Mouse (Mus musculus) yolk sac, embryonic 10.5 days (tissue): ENCODE results near the gene Ash1l.

Experiments used
- DNase-seq: peaks from one replicate; pipeline ENCODE4 v3.0.0-alpha.2; 2017; ENCODE audit warnings: low spot score

The Ash1l gene

DNA sequence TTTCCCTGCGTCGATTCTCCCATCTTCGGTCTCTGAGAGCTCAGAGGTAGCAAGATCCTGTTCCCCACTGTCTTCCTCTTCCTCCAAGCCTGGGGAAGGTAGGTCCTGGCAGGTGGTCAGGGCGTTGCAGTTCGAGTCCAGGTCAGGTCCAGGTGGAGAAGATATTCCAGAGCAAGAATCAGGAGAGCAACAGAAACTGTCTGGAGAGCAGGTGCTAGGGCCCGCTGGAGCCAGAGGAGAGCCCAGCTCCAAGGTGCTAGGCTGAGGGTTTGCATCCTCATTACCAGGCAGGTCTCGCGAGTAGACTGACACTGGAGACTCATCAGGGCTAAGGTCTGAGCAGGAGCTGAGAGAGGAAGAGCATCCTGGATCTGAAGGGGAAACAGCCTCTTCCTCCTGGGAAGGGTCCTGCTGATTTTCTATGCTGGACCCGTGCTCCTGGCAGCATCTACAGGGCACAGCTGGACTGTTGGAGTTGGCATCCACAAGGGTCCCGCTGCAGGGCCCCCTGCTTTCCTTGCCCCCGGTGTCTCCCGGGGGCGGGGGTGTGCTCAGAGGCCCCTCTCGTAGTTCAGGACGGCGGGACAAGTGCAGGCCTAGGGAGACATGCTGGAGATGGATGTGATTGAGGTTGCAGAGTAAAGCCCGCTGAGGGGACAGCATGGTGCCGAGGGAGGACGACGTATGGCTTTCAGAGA, 141.5 kb downstream of the Ash1l start:
- peak; percentile 11 for DNase-seq

GRCm38 (mm10) chr3:89092509-89093090, 142.2 kb downstream of the Ash1l start:
- no peak for DNase-seq

DNA sequence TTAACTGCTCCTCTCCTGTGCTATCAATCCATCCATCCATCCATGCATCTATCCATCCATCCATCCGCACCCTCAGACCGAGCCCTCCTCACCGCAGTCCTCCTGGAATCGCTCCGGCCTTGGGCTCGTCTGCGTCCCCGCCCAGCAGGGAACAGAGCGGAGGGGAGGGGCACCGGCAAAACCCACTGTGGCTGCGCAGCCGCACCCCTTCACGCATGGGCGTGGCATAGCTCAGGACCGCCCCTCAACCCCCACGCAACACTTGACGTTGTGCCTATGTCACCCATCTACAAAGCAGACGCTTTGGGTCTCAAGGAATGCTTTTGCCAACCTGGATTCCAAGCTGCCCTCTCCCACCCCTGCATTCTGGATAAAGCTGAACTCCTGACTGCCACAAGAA, 142.8 kb downstream of the Ash1l start, which contains the start of gene Rusc1:
Gene Rusc1, minus strand, starts transcription at position 137 of the 400 bp plus-strand sequence.
- peak; percentile 68 for DNase-seq

- DNase-seq, result no peak
Measured at GRCm38 (mm10) chr3:89094021-89094420, 143.6 kb downstream of the Ash1l start.

DNA sequence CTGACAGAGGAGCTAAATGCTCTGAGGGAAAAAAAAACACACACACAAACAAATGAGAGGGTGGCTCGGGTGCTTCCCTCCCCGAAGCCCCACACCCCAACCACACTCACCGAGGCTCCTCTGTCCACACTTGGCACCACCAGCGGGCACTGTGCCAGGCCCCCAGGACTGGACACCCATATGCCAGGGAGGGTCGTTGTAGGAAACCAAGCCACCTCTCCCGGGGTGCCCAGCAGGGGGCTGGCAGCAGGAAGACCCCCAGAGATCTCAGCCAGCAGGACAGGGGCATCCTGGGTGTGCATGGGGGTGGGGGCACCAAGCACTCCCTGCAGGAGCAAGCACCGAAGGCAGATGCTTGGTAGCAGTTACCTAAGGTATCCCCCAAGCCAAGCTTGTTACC, 150.4 kb downstream of the Ash1l start, which contains the start of gene Gm43738:
Gene Gm43738, minus strand, starts transcription at position 289 of the 400 bp plus-strand sequence.
- no peak for DNase-seq

DNA sequence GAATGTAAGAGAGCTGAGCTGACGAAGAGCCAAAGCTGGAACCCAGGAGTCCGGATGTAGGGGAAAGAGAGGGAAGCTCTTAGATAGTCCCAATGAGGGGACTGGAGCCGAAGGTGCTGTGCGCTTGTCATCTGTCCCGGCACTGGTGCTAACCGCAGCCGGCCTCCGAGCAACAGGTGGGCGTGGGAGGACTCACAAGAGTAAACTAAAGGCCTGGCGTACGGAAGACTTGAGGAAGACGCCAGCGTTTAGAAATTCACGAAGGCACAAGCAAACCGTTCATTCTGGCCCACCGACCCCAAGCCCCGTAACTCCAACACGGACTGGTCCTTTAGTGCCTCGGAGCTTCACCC, 151.0 kb downstream of the Ash1l start:
- DNase-seq, result no peak

DNA sequence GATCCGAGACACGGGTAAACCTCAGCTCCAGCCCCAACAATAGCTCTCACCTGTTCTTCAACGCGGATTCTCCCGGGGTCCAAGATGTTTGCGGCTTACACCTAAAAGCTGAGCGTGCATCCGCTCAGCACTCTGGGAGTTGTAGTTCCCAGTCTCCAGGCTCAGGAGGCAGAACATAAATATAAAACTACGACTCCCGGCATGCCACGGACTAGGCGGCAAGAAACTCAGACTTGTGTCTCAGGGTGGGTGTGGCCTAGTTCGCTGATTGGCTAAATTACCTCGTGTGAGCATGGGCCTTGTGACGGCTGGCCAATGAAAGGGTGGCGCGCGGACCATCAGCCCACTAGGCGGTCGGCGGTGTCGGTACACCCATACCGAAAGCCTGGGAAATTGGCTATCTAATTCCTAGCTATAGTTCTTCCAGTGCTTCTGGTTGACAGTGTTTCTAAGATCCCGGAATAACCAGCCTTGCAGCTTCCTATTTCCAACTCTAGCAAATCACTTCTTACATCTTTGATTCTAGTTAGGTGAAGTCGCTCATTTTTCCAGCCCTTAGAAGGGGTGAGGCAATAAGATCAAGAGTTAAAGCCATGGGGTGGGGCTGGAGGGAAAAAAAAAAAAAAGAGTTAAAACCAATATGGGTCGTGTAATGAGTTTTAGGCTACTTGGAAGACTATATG, 151.5 kb downstream of the Ash1l start, which contains the start of gene Fdps:
Gene Fdps, minus strand, starts transcription at position 148 of the 683 bp plus-strand sequence.
- peak; percentile 98 for DNase-seq

DNA sequence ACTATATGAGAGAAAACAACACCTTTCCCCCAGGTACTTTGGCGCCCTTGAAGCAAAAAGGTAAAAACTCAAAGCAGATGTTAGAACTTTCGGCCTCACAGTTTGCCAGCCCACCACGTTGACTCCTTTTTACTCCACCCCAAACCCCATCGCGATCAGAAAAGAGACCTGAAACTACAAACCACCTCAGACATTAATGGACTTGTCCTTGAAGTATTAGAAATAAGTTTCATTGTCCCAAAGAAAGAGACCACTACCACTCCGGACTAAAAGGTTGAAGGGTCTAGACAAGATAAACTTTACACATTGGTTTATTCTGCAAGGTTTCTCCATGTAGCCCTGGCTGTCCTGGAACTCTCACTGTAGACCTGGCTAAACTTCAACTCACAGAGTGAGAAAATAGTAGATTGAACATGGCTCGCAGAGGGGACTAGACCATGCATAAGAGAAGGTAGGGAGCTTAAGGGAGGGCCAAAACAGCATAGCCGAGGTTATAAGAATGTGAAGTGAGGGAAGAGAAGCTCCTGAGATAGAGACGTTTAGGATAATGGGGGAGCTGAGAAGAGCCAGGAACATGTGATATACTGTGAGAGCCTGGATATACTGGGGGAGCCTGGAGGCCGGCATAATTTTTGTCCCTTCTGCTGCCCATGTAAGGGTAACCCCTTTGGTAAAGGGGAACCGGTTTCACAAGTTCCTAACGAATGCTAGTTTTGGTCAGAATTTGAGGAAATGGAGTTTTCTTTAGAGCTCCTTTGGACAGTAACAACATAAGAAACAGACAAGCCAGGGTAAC, 152.3 kb downstream of the Ash1l start:
- no peak for DNase-seq

DNA sequence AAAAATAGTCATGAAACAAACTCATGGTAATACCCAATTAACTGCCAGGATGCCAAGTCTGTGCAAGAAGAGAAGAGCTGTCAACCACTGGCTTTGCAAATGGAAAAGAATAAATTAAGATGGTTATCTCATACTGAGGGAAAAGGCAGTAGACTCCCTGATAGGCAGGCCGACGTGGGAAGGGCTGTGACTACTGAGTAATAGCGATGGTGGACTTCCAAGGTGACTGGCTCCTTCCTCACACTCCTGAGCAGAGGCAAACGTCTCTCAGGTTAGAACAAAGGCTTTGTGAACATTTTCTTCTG, 152.8 kb downstream of the Ash1l start:
- DNase-seq, result no peak

DNA sequence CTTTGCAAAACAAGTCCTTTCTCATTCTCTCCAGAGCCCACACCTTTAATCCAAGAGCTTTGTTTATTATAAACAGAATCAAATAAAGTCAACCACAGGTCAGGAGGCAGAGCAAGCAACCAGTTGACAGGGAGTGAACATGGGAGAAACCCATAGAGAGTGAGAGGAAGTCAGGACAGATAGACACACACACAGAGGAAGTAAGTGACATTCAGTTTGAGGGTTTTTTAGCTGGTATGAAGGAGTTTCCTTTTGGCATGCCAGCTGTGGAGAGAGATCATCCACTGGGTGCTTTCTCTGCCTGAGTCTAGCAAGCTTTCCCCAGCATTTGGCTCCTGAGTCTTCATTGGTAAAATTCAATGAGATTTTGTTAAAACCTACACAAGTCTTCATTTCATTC, 156.5 kb downstream of the Ash1l start:
- DNase-seq, result no peak

DNA sequence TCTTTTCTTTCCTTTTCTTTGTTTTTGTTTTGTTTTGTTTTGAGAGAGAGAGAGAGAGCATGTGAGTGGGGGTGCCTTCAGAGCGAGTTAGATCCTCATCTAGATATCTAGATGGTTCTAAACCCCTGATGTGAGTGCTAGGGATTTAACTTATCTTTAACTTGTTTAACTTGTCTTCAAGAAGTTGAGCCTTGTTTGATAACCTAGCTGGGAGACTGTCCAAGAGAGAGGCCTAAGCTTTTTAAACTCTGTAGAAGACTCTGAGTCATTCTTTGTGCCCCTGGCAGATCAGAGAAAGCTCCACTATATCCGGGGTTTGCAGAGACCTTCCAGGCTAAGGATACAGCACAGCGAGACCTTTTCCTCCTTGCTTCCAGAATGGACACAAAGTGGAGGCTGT, 157.1 kb downstream of the Ash1l start:
- DNase-seq, result no peak

DNA sequence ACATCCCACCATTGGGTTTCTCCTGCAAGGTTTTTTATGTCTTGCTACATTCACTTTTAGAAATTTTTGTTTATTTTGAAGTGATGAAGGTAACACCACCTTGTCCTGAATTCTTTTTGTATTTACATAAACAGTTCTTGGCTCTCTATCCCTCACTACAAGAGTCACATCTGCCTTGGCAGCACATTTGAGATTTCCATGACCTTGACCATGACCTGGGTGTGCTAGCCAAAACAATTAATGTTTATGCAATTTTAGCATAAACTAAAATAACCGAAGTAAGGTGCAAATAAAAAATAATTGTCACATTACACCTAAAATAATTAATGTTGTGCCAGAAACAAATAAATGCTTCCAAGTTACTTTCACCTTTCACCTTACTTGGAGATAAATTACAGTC, 157.7 kb downstream of the Ash1l start:
- DNase-seq, result no peak

- peak; percentile 64 for DNase-seq
Measured at GRCm38 (mm10) chr3:89113058-89113457, 162.6 kb downstream of the Ash1l start.

GRCm38 (mm10) chr3:89115522-89115921, 165.1 kb downstream of the Ash1l start:
- peak; percentile 62 for DNase-seq

GRCm38 (mm10) chr3:89123313-89123712, 172.9 kb downstream of the Ash1l start:
- DNase-seq, result peak; percentile 88

GRCm38 (mm10) chr3:89124241-89124640, 173.8 kb downstream of the Ash1l start:
- DNase-seq, result no peak

DNA sequence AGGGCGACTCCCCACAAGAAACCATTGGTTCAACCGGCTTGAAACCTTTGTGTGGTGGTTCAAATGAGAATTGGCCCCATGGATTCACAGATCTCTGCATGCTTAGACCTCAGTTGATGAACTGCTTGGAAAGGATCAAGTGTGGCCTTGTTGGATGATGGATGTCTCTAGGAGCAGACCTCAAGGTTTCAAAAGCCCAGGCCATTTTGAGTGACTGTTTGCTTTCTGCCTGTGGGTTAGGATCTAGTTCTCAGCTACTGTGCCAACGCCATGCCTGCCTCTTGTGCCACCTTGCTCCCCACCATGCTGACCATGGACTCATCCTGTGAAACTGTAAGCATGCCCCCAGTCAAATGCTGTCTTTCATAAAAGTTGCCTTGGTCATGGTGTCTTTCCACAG, 175.6 kb downstream of the Ash1l start:
- DNase-seq, result no peak
